Mouse (Mus musculus): ENCODE results near the gene Scamp4. TPM values are rescaled to one million over a fixed set of nuclear protein-coding genes. Genes with fewer than 3 reads are reported as not detected.
A peak's percentile ranks its signal among the peaks of the same experiment; 100 is the strongest.

Scamp4 gene
- polyA plus RNA-seq (2015; fragmentation: Nextera tagmentation; extraction: Ambion mirVana) = 64.2 and 71.6 TPM in 2 replicates

DNA sequence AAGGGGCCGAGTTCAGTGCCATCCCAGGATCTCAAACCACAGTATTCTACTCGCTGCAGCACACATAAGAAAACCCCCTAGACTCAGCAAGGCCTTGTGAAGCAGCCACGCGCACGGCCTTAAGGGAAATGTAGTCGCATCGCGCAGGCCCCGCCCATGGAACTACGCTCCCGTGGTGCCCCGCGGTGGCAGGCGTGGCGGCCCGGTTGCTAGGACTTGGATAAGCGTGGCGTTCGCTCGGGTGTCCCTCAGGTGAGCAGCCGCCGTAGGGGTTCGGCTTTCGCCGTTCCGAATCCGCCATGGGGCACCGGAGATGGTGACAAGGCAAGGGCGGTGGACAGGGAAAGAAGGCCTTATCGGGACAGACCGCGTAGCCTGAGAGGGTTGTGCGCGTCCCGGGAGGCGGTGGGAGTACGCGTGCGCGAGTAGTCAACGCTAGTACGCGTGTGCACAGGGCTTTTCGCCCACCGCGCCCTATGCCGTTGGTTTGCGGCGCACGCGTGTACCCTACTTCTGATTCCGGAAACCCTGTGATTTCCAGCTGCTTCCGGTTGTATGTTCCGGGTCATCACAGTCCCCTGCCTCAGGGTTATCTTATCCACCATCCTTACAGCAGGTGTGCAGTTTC, at the start of gene Scamp4, which contains the start of gene Adat3:
Gene Scamp4 (plus strand): TSS at position 175 of the 628 bp plus-strand sequence.
Gene Adat3 (plus strand): TSS at position 183 of the 628 bp plus-strand sequence.
- Histone ChIP-seq H3K9me3 (no peaks in the 10 kb centered on the region), H3K36me3 (peaks cover 16% of the 10 kb centered on the region), H3K27ac (replicated peaks) (peak within 1 kb of the TSS; percentile 96), H3K9ac (peak within 1 kb of the TSS; percentile 72), H3K4me1 (replicated peaks) (peaks cover 21% of the 10 kb centered on the region), H3K4me2 (peak within 1 kb of the TSS; percentile 94), H3K4me3 (peak within 1 kb of the TSS; percentile 77), H3K27me3 (peaks cover 3% of the 10 kb centered on the region; the same call in 1 of the 2 replicates)
- under 1% methylated on average over 54 of the region's 54 CpGs for WGBS
- ATAC-seq (ENCODE audit: low FRiP score, low read depth) = peak; percentile 98

GRCm38 (mm10) chr10:80553575-80553974, 49.1 kb upstream of the Scamp4 start:
- ATAC-seq (ENCODE audit: low FRiP score, low read depth) = no peak
- Histone ChIP-seq H3K9me3 (no peaks in the 10 kb centered on the region), H3K4me1 (replicated peaks) (peaks cover 18% of the 10 kb centered on the region), H3K9ac (no peak overlapping the region), H3K4me3 (no peak overlapping the region), H3K27me3 (no peaks in the 10 kb centered on the region), H3K27ac (replicated peaks) (no peak overlapping the region), H3K4me2 (no peak overlapping the region), H3K36me3 (peaks cover 12% of the 10 kb centered on the region)
- 92% methylated on average over 8 of the region's 8 CpGs for WGBS

- Histone ChIP-seq H3K27me3 (no peaks in the 10 kb centered on the region), H3K27ac (replicated peaks) (no peak overlapping the region), H3K9me3 (no peaks in the 10 kb centered on the region), H3K4me1 (replicated peaks) (peaks cover 18% of the 10 kb centered on the region), H3K36me3 (peaks cover 12% of the 10 kb centered on the region), H3K4me2 (no peak overlapping the region), H3K9ac (no peak overlapping the region), H3K4me3 (no peak overlapping the region)
- no peak for ATAC-seq (ENCODE audit: low FRiP score, low read depth)
- WGBS = 91% methylated on average over 6 of the region's 6 CpGs
These were observed 48.7 kb upstream of the Scamp4 start for GRCm38 (mm10) chr10:80553997-80554396.

DNA sequence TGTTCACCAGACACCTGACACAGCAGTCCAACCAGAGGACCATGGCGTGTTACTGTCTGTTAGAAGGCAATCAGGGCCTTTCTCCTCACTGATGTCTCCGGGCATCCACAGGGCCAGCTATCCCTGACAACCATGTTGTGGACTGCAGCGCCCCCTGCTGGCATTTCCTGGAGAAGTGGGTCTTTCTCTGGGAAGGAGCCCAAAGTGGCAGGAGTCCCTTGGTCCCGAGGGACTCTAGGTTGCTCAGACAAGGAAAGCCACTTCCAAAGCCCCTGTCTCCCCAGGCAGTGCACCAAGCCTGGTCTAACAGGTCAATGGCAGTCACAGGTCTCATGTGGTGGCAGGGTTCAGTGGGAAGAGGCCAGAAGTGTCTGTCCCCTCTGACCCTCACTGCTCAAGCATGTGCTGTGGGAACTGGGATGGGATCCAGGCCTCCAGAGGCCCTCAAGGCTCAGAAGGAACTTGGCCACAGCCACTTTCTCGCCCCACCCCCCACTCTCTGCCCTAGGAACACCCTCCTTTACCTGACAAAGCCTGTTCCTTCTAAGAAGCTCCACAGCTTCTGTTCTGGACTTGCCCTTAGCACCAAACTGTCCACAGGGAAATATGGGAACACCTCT, 45.2 kb upstream of the Scamp4 start:
- ATAC-seq (ENCODE audit: low FRiP score, low read depth) = no peak
- Histone ChIP-seq H3K4me1 (replicated peaks) (peaks cover 42% of the 10 kb centered on the region), H3K4me3 (no peak overlapping the region), H3K27me3 (no peaks in the 10 kb centered on the region), H3K36me3 (no peaks in the 10 kb centered on the region), H3K4me2 (no peak overlapping the region), H3K9me3 (no peaks in the 10 kb centered on the region), H3K27ac (replicated peaks) (no peak overlapping the region), H3K9ac (0 out of 2 replicates have a peak overlapping the region, but pooled peaks have one; percentile 16)
- WGBS = 31% methylated on average over 5 of the region's 5 CpGs

- WGBS = 90% methylated on average over 7 of the region's 7 CpGs
These were observed 43.2 kb upstream of the Scamp4 start for GRCm38 (mm10) chr10:80559431-80559830.

GRCm38 (mm10) chr10:80560621-80561020, 42.1 kb upstream of the Scamp4 start:
- Histone ChIP-seq H3K9me3 (no peaks in the 10 kb centered on the region), H3K27ac (replicated peaks) (peak overlapping the region; percentile 97), H3K27me3 (no peaks in the 10 kb centered on the region), H3K4me2 (peak overlapping the region; percentile 79), H3K4me1 (replicated peaks) (peaks cover 49% of the 10 kb centered on the region), H3K36me3 (no peaks in the 10 kb centered on the region), H3K9ac (peak overlapping the region; percentile 87), H3K4me3 (peak overlapping the region; percentile 80)
- ATAC-seq (ENCODE audit: low FRiP score, low read depth) = no peak
- WGBS = 2% methylated on average over 13 of the region's 13 CpGs

More at GRCm38 (mm10) chr10:80559431-80559830, 43.2 kb upstream of the Scamp4 start:
- no peaks in the 10 kb centered on the region for H3K36me3 ChIP-seq
- H3K9ac ChIP-seq = no peak overlapping the region
- H3K9me3 ChIP-seq = no peaks in the 10 kb centered on the region
- no peak overlapping the region for H3K4me2 ChIP-seq
- no peak overlapping the region for H3K27ac ChIP-seq (replicated peaks)
- no peak for ATAC-seq (ENCODE audit: low FRiP score, low read depth)
- H3K4me3 ChIP-seq = 0 out of 2 replicates have a peak overlapping the region, but pooled peaks have one; percentile 80
- H3K4me1 ChIP-seq (replicated peaks) = peaks cover 49% of the 10 kb centered on the region
- no peaks in the 10 kb centered on the region for H3K27me3 ChIP-seq

GRCm38 (mm10) chr10:80561116-80561944, 41.3 kb upstream of the Scamp4 start, which contains the start of gene Rexo1:
Gene Rexo1 (minus strand): TSS chr10:80561560.
- peak within 1 kb of the TSS; percentile 97 for H3K27ac ChIP-seq (replicated peaks)
- peak within 1 kb of the TSS; percentile 80 for H3K4me3 ChIP-seq
- ATAC-seq (ENCODE audit: low FRiP score, low read depth) = peak; percentile 83
- peak within 1 kb of the TSS; percentile 79 for H3K4me2 ChIP-seq
- H3K36me3 ChIP-seq = no peaks in the 10 kb centered on the region
- peak within 1 kb of the TSS; percentile 87 for H3K9ac ChIP-seq
- H3K4me1 ChIP-seq (replicated peaks) = peaks cover 53% of the 10 kb centered on the region
- H3K9me3 ChIP-seq = no peaks in the 10 kb centered on the region
- WGBS = under 1% methylated on average over 66 of the region's 72 CpGs
- no peaks in the 10 kb centered on the region for H3K27me3 ChIP-seq

DNA sequence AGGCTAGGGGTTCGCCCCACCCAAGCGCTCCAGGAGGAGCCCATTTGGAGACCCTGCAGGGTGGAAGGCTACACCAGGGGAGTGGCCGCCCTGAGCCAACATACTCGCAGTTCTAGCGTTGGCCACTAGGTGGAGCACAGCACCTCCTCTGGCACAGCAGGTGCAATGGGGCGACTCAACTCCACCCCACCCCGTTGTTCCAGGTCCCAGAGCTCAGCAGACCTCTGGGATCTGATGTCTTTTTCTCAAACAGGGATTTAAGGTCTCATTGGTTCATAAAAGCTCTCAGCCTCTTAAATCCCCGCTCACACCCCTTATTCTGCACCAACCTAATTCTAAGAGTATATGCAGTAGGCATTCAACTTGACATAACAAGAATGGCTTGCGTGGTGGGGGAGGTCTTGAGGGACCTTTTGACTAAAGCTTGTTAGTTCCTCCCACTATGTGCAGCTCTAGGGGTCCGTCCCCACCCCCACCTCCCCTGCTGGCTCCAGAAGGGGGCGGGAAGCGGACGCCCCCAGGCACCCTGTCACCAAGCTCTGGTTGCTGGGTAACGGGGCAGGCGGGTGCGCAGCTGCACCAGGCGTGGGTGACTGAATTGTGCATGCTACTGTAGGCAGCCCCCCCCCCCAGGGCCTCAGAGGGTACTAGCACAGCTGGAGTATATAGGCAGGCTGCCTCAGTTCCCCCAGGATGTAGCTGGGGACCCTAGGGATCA, 36.1 kb upstream of the Scamp4 start:
- Histone ChIP-seq H3K4me1 (replicated peaks) (peaks cover 46% of the 10 kb centered on the region), H3K9ac (no peak overlapping the region), H3K9me3 (no peaks in the 10 kb centered on the region), H3K36me3 (peaks cover 7% of the 10 kb centered on the region; the same call in 1 of the 2 replicates), H3K27ac (replicated peaks) (peak overlapping the region; percentile 60), H3K4me2 (peak overlapping the region; percentile 42), H3K27me3 (no peaks in the 10 kb centered on the region), H3K4me3 (peak overlapping the region; percentile 10; the same call in 1 of the 2 replicates)
- peak; percentile 32 for ATAC-seq (ENCODE audit: low FRiP score, low read depth)
- WGBS = 11% methylated on average over 17 of the region's 17 CpGs

- H3K4me1 ChIP-seq (replicated peaks) = peaks cover 43% of the 10 kb centered on the region
- no peak overlapping the region for H3K4me2 ChIP-seq
- H3K9ac ChIP-seq = no peak overlapping the region
- no peak for ATAC-seq (ENCODE audit: low FRiP score, low read depth)
- H3K9me3 ChIP-seq = no peaks in the 10 kb centered on the region
- WGBS = 96% methylated on average over 29 of the region's 29 CpGs
- no peak overlapping the region for H3K27ac ChIP-seq (replicated peaks)
- H3K27me3 ChIP-seq = no peaks in the 10 kb centered on the region
- H3K4me3 ChIP-seq = no peak overlapping the region
- H3K36me3 ChIP-seq = peaks cover 7% of the 10 kb centered on the region; the same call in 1 of the 2 replicates
These were observed 33.8 kb upstream of the Scamp4 start for GRCm38 (mm10) chr10:80568876-80569275.

DNA sequence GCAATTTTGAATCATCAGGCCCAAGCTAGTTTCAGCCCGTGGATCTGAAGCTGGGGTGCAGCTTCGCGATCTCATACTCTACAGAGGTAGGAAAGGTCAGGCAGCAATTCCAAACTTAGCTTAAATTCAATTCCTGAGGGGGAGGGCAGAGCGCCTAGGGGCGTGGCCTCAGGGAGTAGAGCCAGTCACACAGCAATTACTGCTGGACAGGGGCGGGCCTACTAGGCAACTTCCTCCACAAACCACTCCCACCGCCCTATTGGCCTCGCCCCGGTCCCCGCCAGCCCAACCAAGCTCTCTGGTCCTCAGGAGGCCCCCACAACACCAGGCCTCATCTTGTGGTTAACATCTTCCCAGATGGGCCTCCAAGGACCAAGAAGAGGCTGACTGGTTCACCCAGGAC, 33.0 kb upstream of the Scamp4 start:
- Histone ChIP-seq H3K4me1 (replicated peaks) (peaks cover 50% of the 10 kb centered on the region), H3K4me2 (no peak overlapping the region), H3K9ac (no peak overlapping the region), H3K36me3 (peaks cover 7% of the 10 kb centered on the region; the same call in 1 of the 2 replicates), H3K9me3 (no peaks in the 10 kb centered on the region), H3K4me3 (no peak overlapping the region), H3K27ac (replicated peaks) (no peak overlapping the region), H3K27me3 (no peaks in the 10 kb centered on the region)
- 44% methylated on average over 10 of the region's 10 CpGs for WGBS
- no peak for ATAC-seq (ENCODE audit: low FRiP score, low read depth)

- Histone ChIP-seq H3K4me3 (no peak overlapping the region), H3K9me3 (no peaks in the 10 kb centered on the region), H3K27ac (replicated peaks) (peak overlapping the region; percentile 45; the same call in 1 of the 2 replicates), H3K4me2 (peak overlapping the region; percentile 44; the same call in 1 of the 2 replicates), H3K9ac (0 out of 2 replicates have a peak overlapping the region, but pooled peaks have one; percentile 11), H3K36me3 (peaks cover 7% of the 10 kb centered on the region; the same call in 1 of the 2 replicates), H3K27me3 (no peaks in the 10 kb centered on the region), H3K4me1 (replicated peaks) (peaks cover 57% of the 10 kb centered on the region)
- 88% methylated on average over 10 of the region's 10 CpGs for WGBS
- no peak for ATAC-seq (ENCODE audit: low FRiP score, low read depth)
These were observed 32.3 kb upstream of the Scamp4 start for GRCm38 (mm10) chr10:80570419-80570818.
